Mouse (Mus musculus): ENCODE measurements at regions not wholly inside any gene's neighbourhood (a gene's known extent, or its start where the extent isn't known, plus 50 kb on each side); places are given as distances from the start of the nearest gene placed in this dataset.
"Not testable (repeated sequence)": the region's sequence is repeated elsewhere in the genome, so short reads cannot be mapped to it uniquely, and the experiment has no call there.

- not testable (repeated sequence) for DNase-seq
These were observed 820.9 kb downstream of the Kcnt2 start for GRCm38 (mm10) chr1:141066830-141067229.

GRCm38 (mm10) chr1:141097575-141097974, 851.6 kb downstream of the Kcnt2 start:
- no peak for DNase-seq

- no peak for DNase-seq
These were observed 856.6 kb downstream of the Kcnt2 start for GRCm38 (mm10) chr1:141102546-141102945.

- DNase-seq = peak; percentile 37 to 63
These were observed 858.1 kb downstream of the Kcnt2 start for GRCm38 (mm10) chr1:141104034-141104433.

GRCm38 (mm10) chr1:141104633-141105032, 858.7 kb downstream of the Kcnt2 start:
- DNase-seq = no peak

- DNase-seq = no peak
These were observed 891.0 kb downstream of the Kcnt2 start for GRCm38 (mm10) chr1:141136771-141137541.

GRCm38 (mm10) chr1:141140157-141140556, 894.2 kb downstream of the Kcnt2 start:
- DNase-seq = not testable (repeated sequence)

GRCm38 (mm10) chr1:141145759-141146158, 899.8 kb downstream of the Kcnt2 start:
- no peak for DNase-seq

- DNase-seq = no peak
These were observed 903.9 kb downstream of the Kcnt2 start for GRCm38 (mm10) chr1:141149899-141150298.

- DNase-seq = no peak
These were observed 908.6 kb downstream of the Kcnt2 start for GRCm38 (mm10) chr1:141154572-141154971.

GRCm38 (mm10) chr1:141161772-141162171, 915.8 kb downstream of the Kcnt2 start:
- no peak for DNase-seq

Measured in heart, adult 18-20 months (tissue).